Mouse (Mus musculus): Measurements from ENCODE around the gene Mlf1. TPM values are rescaled to one million over a fixed set of nuclear protein-coding genes. Genes with fewer than 3 reads are reported as not detected.

Mlf1 gene
- polyA plus RNA-seq, 1 experiment from 2014 or later = 9.1 TPM

Other genes with a start within 250 kb of the Mlf1 start
- not detected in 2 replicates for gene Gm17402, start 1.1 kb downstream of the Mlf1 start, polyA plus RNA-seq (2015; fragmentation: Nextera tagmentation; extraction: Ambion mirVana)
- 54.6 and 59.7 TPM in 2 replicates for gene Gfm1, start 56.0 kb downstream of the Mlf1 start, polyA plus RNA-seq (2015; fragmentation: Nextera tagmentation; extraction: Ambion mirVana)
- 86.8 and 92.4 TPM in 2 replicates for gene Lxn, start 89.8 kb downstream of the Mlf1 start, polyA plus RNA-seq (2015; fragmentation: Nextera tagmentation; extraction: Ambion mirVana)
- gene Rarres1, start 141.4 kb downstream of the Mlf1 start, polyA plus RNA-seq (2015; fragmentation: Nextera tagmentation; extraction: Ambion mirVana) = 0.67 and 0.95 TPM in 2 replicates
- 52.0 and 54.8 TPM in 2 replicates for gene Mfsd1, start 208.6 kb downstream of the Mlf1 start, polyA plus RNA-seq (2015; fragmentation: Nextera tagmentation; extraction: Ambion mirVana)